Mouse (Mus musculus) liver, embryonic 15.5 days (tissue): ENCODE measurements around the gene Eef2kmt. TPM values are rescaled to one million over a fixed set of nuclear protein-coding genes. Genes with fewer than 3 reads are reported as not detected.

Source experiments
- ATAC-seq: fragments of 200-750 bp; cut with Nextera tagmentation; 2 replicates; pipeline ENCODE4 v1.8.0; 2017; ENCODE audit warnings: moderate number of reproducible peaks, mild to moderate bottlenecking, moderate library complexity; ENCODE audit not compliant: insufficient read depth
- H3K27ac ChIP-seq: fragments of 300-500 bp; sonication (generic); replicated peaks from 2 replicates; pipeline ENCODE4 v1.5.1; 2015; ENCODE audit warnings: mild to moderate bottlenecking, inconsistent platforms
- H3K27me3 ChIP-seq: fragments of 300-500 bp; sonication (generic); 2 replicates; pipeline ENCODE4 v1.6.1; 2015; ENCODE audit warnings: mild to moderate bottlenecking, inconsistent platforms
- H3K36me3 ChIP-seq: fragments of 300-500 bp; sonication (generic); replicated peaks from 2 replicates; pipeline ENCODE4 v1.6.1; 2015; ENCODE audit warnings: moderate library complexity, mild to moderate bottlenecking, inconsistent platforms
- H3K4me1 ChIP-seq: fragments of 300-500 bp; sonication (generic); replicated peaks from 2 replicates; pipeline ENCODE4 v1.6.1; 2015; ENCODE audit warnings: inconsistent platforms
- H3K4me2 ChIP-seq: fragments of 300-500 bp; sonication (generic); 2 replicates; pipeline ENCODE4 v1.6.1; 2015; ENCODE audit warnings: moderate library complexity, mild to moderate bottlenecking, inconsistent platforms
- H3K4me3 ChIP-seq: fragments of 300-500 bp; sonication (generic); replicated peaks from 2 replicates; pipeline ENCODE4 v1.5.1; 2015; ENCODE audit warnings: mild to moderate bottlenecking, inconsistent platforms
- H3K9ac ChIP-seq: fragments of 300-500 bp; sonication (generic); 2 replicates; pipeline ENCODE4 v1.6.1; 2015; ENCODE audit warnings: moderate library complexity, mild to moderate bottlenecking, inconsistent platforms
- H3K9me3 ChIP-seq: fragments of 300-500 bp; sonication (generic); replicated peaks from 2 replicates; pipeline ENCODE4 v1.6.1; 2016; ENCODE audit warnings: inconsistent platforms
- WGBS: fragments of 180-500 bp; shearing (Covaris S2); methylation state at CpG from one replicate; pipeline ENCODE4 v1.1.7; 2015; ENCODE audit warnings: mixed read lengths; ENCODE audit not compliant: insufficient replicate concordance; 5-methylcytosine and 5-hydroxymethylcytosine counted together
- microRNA-seq: library from miRNA; unstranded; fragments of <30 nt; microRNA quantifications from one replicate; pipeline ENCODE4, GENCODE M21; 2016
- polyA plus RNA-seq: library from polyadenylated mRNA; unstranded; fragments of >200 nt; fragmentation: Nextera tagmentation; extraction: Ambion mirVana; gene quantifications from 2 replicates; pipeline ENCODE4 v1.2.1, GENCODE M21; 2015

Eef2kmt gene
- polyA plus RNA-seq, 1 experiment from 2014 or later = 9.0 TPM

GRCm38 (mm10) chr16:5202681-5203080 lies 53.1 kb downstream of the Eef2kmt start:
- WGBS = 6% methylated on average over 4 of the region's 4 CpGs
- Histone ChIP-seq H3K27me3 (no peaks in the 10 kb centered on the region), H3K9me3 (no peaks in the 10 kb centered on the region), H3K4me3 (peak overlapping the region; percentile 76), H3K9ac (peak overlapping the region; percentile 61; the same call in 1 of the 2 replicates), H3K27ac (peak overlapping the region; percentile 11; the same call in 1 of the 2 replicates), H3K4me2 (peak overlapping the region; percentile 95), H3K4me1 (peaks cover 23% of the 10 kb centered on the region), H3K36me3 (peaks cover 6% of the 10 kb centered on the region)
- no peak for ATAC-seq

- Histone ChIP-seq H3K27ac (no peak overlapping the region), H3K4me2 (no peak overlapping the region), H3K4me1 (no peaks in the 10 kb centered on the region), H3K9me3 (no peaks in the 10 kb centered on the region), H3K9ac (no peak overlapping the region), H3K27me3 (no peaks in the 10 kb centered on the region), H3K36me3 (peaks cover 10% of the 10 kb centered on the region), H3K4me3 (no peak overlapping the region)
- no peak for ATAC-seq
- 30% methylated on average over 6 of the region's 6 CpGs for WGBS
These were observed 60.7 kb downstream of the Eef2kmt start for GRCm38 (mm10) chr16:5195080-5195479.

Small RNA genes within 50 kb of the gene (microRNA-seq; reads per million reads assigned to microRNA genes)
- gene Gm23689 (not detected), gene Gm26095 (not detected), gene Mir6364 (not detected)

Other genes with a start within 250 kb of the Eef2kmt start
- 7.5 and 9.1 TPM in 2 replicates for gene Smim22, start 248.7 kb downstream of the Eef2kmt start, polyA plus RNA-seq
- 65.2 and 78.7 TPM in 2 replicates for gene Rogdi, start 242.4 kb downstream of the Eef2kmt start, polyA plus RNA-seq
- 41.6 and 46.0 TPM in 2 replicates for gene Glyr1, start 206.1 kb downstream of the Eef2kmt start, polyA plus RNA-seq
- 8.5 and 9.5 TPM in 2 replicates for gene Ubn1, start 205.9 kb downstream of the Eef2kmt start, polyA plus RNA-seq
- 0.38 and 0.60 TPM in 2 replicates for gene Ppl, start 123.6 kb downstream of the Eef2kmt start, polyA plus RNA-seq
- 0.02 TPM in 1 of 2 replicates, not detected in the other for gene Sec14l5, start 108.9 kb downstream of the Eef2kmt start, polyA plus RNA-seq
- gene Nagpa, start 52.0 kb downstream of the Eef2kmt start, polyA plus RNA-seq = 13.1 and 16.0 TPM in 2 replicates
- gene AU021092, start 33.7 kb downstream of the Eef2kmt start, polyA plus RNA-seq = 0.73 and 0.82 TPM in 2 replicates
- gene Alg1, start 22.4 kb downstream of the Eef2kmt start, polyA plus RNA-seq = 11.8 and 14.2 TPM in 2 replicates